Mouse (Mus musculus): Measurements from ENCODE around the gene Rnf113a2. TPM values are rescaled to one million over a fixed set of nuclear protein-coding genes. Genes with fewer than 3 reads are reported as not detected.

Gene Rnf113a2
- polyA plus RNA-seq, 1 experiment from 2014 or later: 31.2 TPM

- Histone ChIP-seq H3K9ac (no peak overlapping the region), H3K4me2 (replicated peaks) (no peak overlapping the region), H3K27me3 (no peaks in the 10 kb centered on the region), H3K4me3 (no peak overlapping the region), H3K9me3 (no peaks in the 10 kb centered on the region), H3K4me1 (no peaks in the 10 kb centered on the region), H3K36me3 (no peaks in the 10 kb centered on the region), H3K27ac (no peak overlapping the region)
- 78% methylated on average over 14 of the region's 14 CpGs for WGBS
- peak; percentile 67; the same call in 1 of the 2 replicates for ATAC-seq (ENCODE audit: insufficient number of reproducible peaks, insufficient read depth, low FRiP score, low TSS enrichment)
Measured at GRCm38 (mm10) chr12:84396947-84397679, 19.9 kb upstream of the Rnf113a2 start.

DNA sequence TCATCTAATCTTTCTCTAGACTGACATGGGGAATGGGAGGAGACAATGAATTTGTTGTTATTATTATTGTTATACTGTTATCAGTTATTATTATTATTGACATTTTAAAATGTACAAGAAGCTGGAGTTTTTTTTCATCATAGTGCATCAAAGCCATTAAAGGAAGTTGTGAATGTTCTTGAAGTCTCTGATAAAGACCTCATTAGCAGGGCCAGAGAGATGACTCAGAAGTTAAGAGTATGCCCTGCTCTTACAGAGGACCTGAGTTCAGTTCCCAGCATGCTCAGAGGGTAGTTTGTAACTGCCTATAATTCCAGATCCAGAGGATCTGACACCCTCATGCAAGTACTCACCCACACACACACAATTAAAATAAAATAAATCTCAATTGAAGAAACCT, 19.3 kb upstream of the Rnf113a2 start:
- Histone ChIP-seq H3K4me3 (no peak overlapping the region), H3K4me2 (replicated peaks) (no peak overlapping the region), H3K27ac (no peak overlapping the region), H3K9me3 (no peaks in the 10 kb centered on the region), H3K36me3 (no peaks in the 10 kb centered on the region), H3K27me3 (no peaks in the 10 kb centered on the region), H3K9ac (no peak overlapping the region), H3K4me1 (no peaks in the 10 kb centered on the region)
- ATAC-seq (ENCODE audit: insufficient number of reproducible peaks, insufficient read depth, low FRiP score, low TSS enrichment): no peak

GRCm38 (mm10) chr12:84398629-84399028, 18.4 kb upstream of the Rnf113a2 start:
- H3K27ac ChIP-seq: no peak overlapping the region
- no peak overlapping the region for H3K4me3 ChIP-seq
- ATAC-seq (ENCODE audit: insufficient number of reproducible peaks, insufficient read depth, low FRiP score, low TSS enrichment): no peak
- H3K9ac ChIP-seq: no peak overlapping the region
- no peaks in the 10 kb centered on the region for H3K4me1 ChIP-seq
- no peaks in the 10 kb centered on the region for H3K27me3 ChIP-seq
- H3K9me3 ChIP-seq: no peaks in the 10 kb centered on the region
- no peaks in the 10 kb centered on the region for H3K36me3 ChIP-seq
- 81% methylated on average over 5 of the region's 5 CpGs for WGBS
- no peak overlapping the region for H3K4me2 ChIP-seq (replicated peaks)

DNA sequence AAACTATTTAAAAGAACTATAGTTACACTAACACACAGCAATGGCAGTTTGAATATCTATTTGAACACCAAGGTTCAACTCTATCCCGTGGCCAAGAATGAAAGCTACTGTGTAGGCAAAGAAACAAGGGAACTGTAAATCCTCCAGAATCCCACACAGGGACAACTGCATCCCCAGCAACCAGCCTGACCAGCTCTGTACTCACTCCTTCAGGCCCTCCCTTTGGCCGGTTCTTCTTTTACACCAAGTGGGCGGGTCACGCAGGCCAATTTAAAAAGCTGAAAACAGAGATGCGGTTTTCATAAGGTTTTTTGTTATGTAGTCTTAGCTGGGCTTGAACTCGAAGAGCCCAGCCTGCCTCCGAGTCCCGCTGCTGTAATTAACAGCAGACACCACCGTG, 17.9 kb upstream of the Rnf113a2 start:
- Histone ChIP-seq H3K27me3 (no peaks in the 10 kb centered on the region), H3K9me3 (no peaks in the 10 kb centered on the region), H3K4me2 (replicated peaks) (no peak overlapping the region), H3K4me1 (no peaks in the 10 kb centered on the region), H3K9ac (no peak overlapping the region), H3K27ac (no peak overlapping the region), H3K36me3 (no peaks in the 10 kb centered on the region), H3K4me3 (no peak overlapping the region)
- ATAC-seq (ENCODE audit: insufficient number of reproducible peaks, insufficient read depth, low FRiP score, low TSS enrichment): no peak
- 63% methylated on average over 9 of the region's 9 CpGs for WGBS

GRCm38 (mm10) chr12:84399663-84400062, 17.3 kb upstream of the Rnf113a2 start:
- Histone ChIP-seq H3K4me3 (no peak overlapping the region), H3K9me3 (no peaks in the 10 kb centered on the region), H3K27me3 (no peaks in the 10 kb centered on the region), H3K27ac (no peak overlapping the region), H3K4me1 (no peaks in the 10 kb centered on the region), H3K4me2 (replicated peaks) (no peak overlapping the region), H3K9ac (no peak overlapping the region), H3K36me3 (no peaks in the 10 kb centered on the region)
- ATAC-seq (ENCODE audit: insufficient number of reproducible peaks, insufficient read depth, low FRiP score, low TSS enrichment): no peak
- WGBS: 76% methylated on average over 9 of the region's 9 CpGs

GRCm38 (mm10) chr12:84400068-84400467, 16.9 kb upstream of the Rnf113a2 start:
- H3K4me3 ChIP-seq: no peak overlapping the region
- ATAC-seq (ENCODE audit: insufficient number of reproducible peaks, insufficient read depth, low FRiP score, low TSS enrichment): no peak
- WGBS: 76% methylated on average over 3 of the region's 3 CpGs
- no peaks in the 10 kb centered on the region for H3K4me1 ChIP-seq
- H3K36me3 ChIP-seq: no peaks in the 10 kb centered on the region
- H3K9ac ChIP-seq: no peak overlapping the region
- no peak overlapping the region for H3K4me2 ChIP-seq (replicated peaks)
- H3K9me3 ChIP-seq: no peaks in the 10 kb centered on the region
- H3K27me3 ChIP-seq: no peaks in the 10 kb centered on the region
- H3K27ac ChIP-seq: no peak overlapping the region

GRCm38 (mm10) chr12:84400653-84401052, 16.3 kb upstream of the Rnf113a2 start:
- Histone ChIP-seq H3K9me3 (no peaks in the 10 kb centered on the region), H3K4me2 (replicated peaks) (no peak overlapping the region), H3K4me1 (no peaks in the 10 kb centered on the region), H3K4me3 (no peak overlapping the region), H3K36me3 (no peaks in the 10 kb centered on the region), H3K9ac (no peak overlapping the region), H3K27ac (no peak overlapping the region), H3K27me3 (no peaks in the 10 kb centered on the region)
- WGBS: 78% methylated on average over 3 of the region's 3 CpGs
- no peak for ATAC-seq (ENCODE audit: insufficient number of reproducible peaks, insufficient read depth, low FRiP score, low TSS enrichment)

GRCm38 (mm10) chr12:84402923-84403322, 14.1 kb upstream of the Rnf113a2 start:
- Histone ChIP-seq H3K27ac (no peak overlapping the region), H3K36me3 (no peaks in the 10 kb centered on the region), H3K9ac (no peak overlapping the region), H3K4me1 (0 out of 2 replicates have a peak, but pooled peaks cover 3% of the 10 kb centered on the region), H3K9me3 (no peaks in the 10 kb centered on the region), H3K27me3 (no peaks in the 10 kb centered on the region), H3K4me3 (no peak overlapping the region), H3K4me2 (replicated peaks) (no peak overlapping the region)
- ATAC-seq (ENCODE audit: insufficient number of reproducible peaks, insufficient read depth, low FRiP score, low TSS enrichment): no peak
- WGBS: 77% methylated on average over 9 of the region's 9 CpGs

GRCm38 (mm10) chr12:84404541-84404940, 12.5 kb upstream of the Rnf113a2 start:
- ATAC-seq (ENCODE audit: insufficient number of reproducible peaks, insufficient read depth, low FRiP score, low TSS enrichment): no peak

DNA sequence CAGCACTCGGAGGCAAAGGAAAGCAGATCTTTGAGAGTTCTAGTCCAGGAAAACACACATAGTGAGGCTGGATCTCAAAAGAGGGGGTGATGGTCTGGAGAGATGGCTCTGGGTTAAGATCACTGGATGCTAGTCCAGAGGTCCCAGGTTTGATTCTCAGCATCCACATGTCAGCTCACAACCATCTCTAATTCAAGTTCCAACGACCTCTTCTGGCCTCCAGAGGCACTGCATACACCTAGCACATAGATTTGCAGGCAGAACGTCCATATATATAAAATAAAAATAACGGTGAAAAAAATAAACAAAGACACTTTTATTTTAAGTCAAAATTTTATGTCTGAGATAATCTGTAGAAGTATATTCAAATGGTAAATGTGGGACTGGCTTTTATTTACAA, 9.7 kb upstream of the Rnf113a2 start:
- Histone ChIP-seq H3K9ac (no peak overlapping the region), H3K36me3 (no peaks in the 10 kb centered on the region), H3K4me1 (0 out of 2 replicates have a peak, but pooled peaks cover 3% of the 10 kb centered on the region), H3K4me3 (no peak overlapping the region), H3K9me3 (no peaks in the 10 kb centered on the region), H3K27ac (no peak overlapping the region), H3K4me2 (replicated peaks) (no peak overlapping the region), H3K27me3 (no peaks in the 10 kb centered on the region)
- 58% methylated on average over 4 of the region's 4 CpGs for WGBS
- ATAC-seq (ENCODE audit: insufficient number of reproducible peaks, insufficient read depth, low FRiP score, low TSS enrichment): no peak

More at GRCm38 (mm10) chr12:84404541-84404940, 12.5 kb upstream of the Rnf113a2 start:
- H3K9ac ChIP-seq: no peak overlapping the region
- H3K36me3 ChIP-seq: no peaks in the 10 kb centered on the region
- H3K27me3 ChIP-seq: no peaks in the 10 kb centered on the region
- no peak overlapping the region for H3K4me3 ChIP-seq
- 85% methylated on average over 6 of the region's 6 CpGs for WGBS
- H3K9me3 ChIP-seq: no peaks in the 10 kb centered on the region
- H3K27ac ChIP-seq: no peak overlapping the region
- no peak overlapping the region for H3K4me2 ChIP-seq (replicated peaks)
- H3K4me1 ChIP-seq: 0 out of 2 replicates have a peak, but pooled peaks cover 3% of the 10 kb centered on the region

GRCm38 (mm10) chr12:84407874-84408818, 8.8 kb upstream of the Rnf113a2 start:
- WGBS: 2% methylated on average over 36 of the region's 52 CpGs
- H3K4me1 ChIP-seq: 0 out of 2 replicates have a peak, but pooled peaks cover 3% of the 10 kb centered on the region
- H3K9ac ChIP-seq: peak overlapping the region; percentile 83
- no peaks in the 10 kb centered on the region for H3K36me3 ChIP-seq
- ATAC-seq (ENCODE audit: insufficient number of reproducible peaks, insufficient read depth, low FRiP score, low TSS enrichment): peak; percentile 43; the same call in 1 of the 2 replicates
- peak overlapping the region; percentile 70 for H3K4me3 ChIP-seq
- H3K27ac ChIP-seq: peak overlapping the region; percentile 77
- peak overlapping the region; percentile 95 for H3K4me2 ChIP-seq (replicated peaks)
- H3K27me3 ChIP-seq: no peaks in the 10 kb centered on the region
- no peaks in the 10 kb centered on the region for H3K9me3 ChIP-seq

Measured in embryonic facial prominence, embryonic 12.5 days (tissue).